Mouse (Mus musculus) lung, embryonic 16.5 days (tissue): ENCODE data around the gene Aldoart2. TPM values are rescaled to one million over a fixed set of nuclear protein-coding genes. Genes with fewer than 3 reads are reported as not detected.
"Not testable (repeated sequence)": the region's sequence is repeated elsewhere in the genome, so short reads cannot be mapped to it uniquely, and the experiment has no call there.

Experiments used
- ATAC-seq: fragments of 200-750 bp; cut with Nextera tagmentation; 2 replicates; pipeline ENCODE4 v1.8.0; 2017; ENCODE audit warnings: low read depth, mild to moderate bottlenecking, moderate library complexity
- H3K27ac ChIP-seq: fragments of 300-500 bp; sonication (generic); 2 replicates; pipeline ENCODE4 v1.5.1; 2014; ENCODE audit warnings: mild to moderate bottlenecking, control low read depth, low read length
- H3K27me3 ChIP-seq: fragments of 300-500 bp; sonication (generic); 2 replicates; pipeline ENCODE4 v1.6.1; 2014; ENCODE audit warnings: low read depth, low read length, mixed read lengths; ENCODE audit not compliant: control insufficient read depth, insufficient read depth
- H3K36me3 ChIP-seq: fragments of 300-500 bp; sonication (generic); 2 replicates; pipeline ENCODE4 v1.6.1; 2014; ENCODE audit warnings: low read length; ENCODE audit not compliant: control insufficient read depth, insufficient read depth
- H3K4me1 ChIP-seq: fragments of 300-500 bp; sonication (generic); replicated peaks from 2 replicates; pipeline ENCODE4 v1.6.1; 2014; ENCODE audit warnings: low read length, mixed read lengths; ENCODE audit not compliant: control insufficient read depth, insufficient read depth
- H3K4me2 ChIP-seq: fragments of 300-500 bp; sonication (generic); 2 replicates; pipeline ENCODE4 v1.6.1; 2014; ENCODE audit warnings: low read depth, low read length, control low read depth
- H3K4me3 ChIP-seq: fragments of 300-500 bp; sonication (generic); 2 replicates; pipeline ENCODE4 v1.5.1; 2014; ENCODE audit warnings: mild to moderate bottlenecking, low read length, control low read depth
- H3K9ac ChIP-seq: fragments of 300-500 bp; sonication (generic); 2 replicates; pipeline ENCODE4 v1.6.1; 2014; ENCODE audit warnings: low read length, control low read depth
- H3K9me3 ChIP-seq: fragments of 300-500 bp; sonication (generic); 2 replicates; pipeline ENCODE4 v1.6.1; 2016; ENCODE audit warnings: low read length; ENCODE audit not compliant: control insufficient read depth
- WGBS: fragments of 180-500 bp; shearing (Covaris S2); extraction: QIAGEN DNeasy Blood & Tissue Kit; methylation state at CpG from one replicate; pipeline ENCODE4 v1.1.7; 2014; 5-methylcytosine and 5-hydroxymethylcytosine counted together
- polyA plus RNA-seq: library from polyadenylated mRNA; unstranded; fragments of >200 nt; fragmentation: Nextera tagmentation; extraction: Ambion mirVana; gene quantifications from 2 replicates; pipeline ENCODE4 v1.2.1, GENCODE M21; 2015

Aldoart2 gene
- polyA plus RNA-seq, 1 experiment from 2014 or later, result not detected

DNA sequence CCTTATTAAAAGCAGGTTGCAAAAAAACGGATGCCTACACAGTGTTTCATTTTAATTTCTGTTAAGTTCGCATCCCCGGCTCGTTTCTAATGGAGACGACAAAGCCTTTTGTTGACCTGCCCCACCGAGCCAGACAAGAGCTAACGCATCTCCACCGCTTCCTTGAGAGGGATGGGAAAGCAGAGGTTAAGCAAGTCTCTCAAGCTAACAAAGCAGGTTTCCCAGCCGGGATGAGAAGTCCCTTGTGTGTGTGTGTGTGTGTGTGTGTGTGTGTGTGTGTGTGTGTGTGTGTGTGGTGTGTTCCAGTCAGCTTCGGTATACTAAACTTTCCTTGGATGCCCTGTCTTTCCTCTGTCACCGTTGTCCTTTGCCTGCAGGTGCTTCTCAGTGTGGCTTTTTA lies 6.1 kb downstream of the Aldoart2 start:
- Histone ChIP-seq H3K27ac (no peak overlapping the region), H3K36me3 (no peaks in the 10 kb centered on the region), H3K9me3 (no peaks in the 10 kb centered on the region), H3K4me1 (no peaks in the 10 kb centered on the region), H3K4me2 (no peak overlapping the region), H3K4me3 (no peak overlapping the region), H3K27me3 (no peaks in the 10 kb centered on the region), H3K9ac (no peak overlapping the region)
- ATAC-seq, result no peak
- 81% methylated on average over 11 of the region's 11 CpGs for WGBS

DNA sequence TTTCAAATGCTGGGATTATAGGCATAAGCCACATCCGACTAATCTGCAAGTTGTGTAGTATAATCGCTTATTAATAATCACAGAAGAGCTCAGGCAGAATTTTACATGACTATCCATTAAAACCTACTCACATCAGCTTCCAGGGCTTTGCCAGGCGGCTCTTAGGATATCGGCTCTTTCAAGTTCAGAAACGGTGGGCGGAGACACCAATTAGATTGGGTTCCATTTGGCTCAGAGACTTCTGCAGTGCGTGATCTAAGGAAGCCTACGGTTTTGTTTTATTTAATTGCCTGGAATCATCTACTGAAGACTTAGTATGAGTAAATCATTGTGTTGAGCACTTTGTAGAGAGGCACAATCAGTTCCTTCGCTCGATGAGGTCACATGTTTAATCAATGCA lies 6.6 kb downstream of the Aldoart2 start:
- H3K4me2 ChIP-seq, result no peak overlapping the region
- no peak overlapping the region for H3K9ac ChIP-seq
- H3K4me3 ChIP-seq, result no peak overlapping the region
- no peaks in the 10 kb centered on the region for H3K27me3 ChIP-seq
- H3K36me3 ChIP-seq, result no peaks in the 10 kb centered on the region
- 69% methylated on average over 10 of the region's 10 CpGs for WGBS
- H3K9me3 ChIP-seq, result no peaks in the 10 kb centered on the region
- ATAC-seq, result no peak
- H3K27ac ChIP-seq, result no peak overlapping the region
- no peaks in the 10 kb centered on the region for H3K4me1 ChIP-seq

DNA sequence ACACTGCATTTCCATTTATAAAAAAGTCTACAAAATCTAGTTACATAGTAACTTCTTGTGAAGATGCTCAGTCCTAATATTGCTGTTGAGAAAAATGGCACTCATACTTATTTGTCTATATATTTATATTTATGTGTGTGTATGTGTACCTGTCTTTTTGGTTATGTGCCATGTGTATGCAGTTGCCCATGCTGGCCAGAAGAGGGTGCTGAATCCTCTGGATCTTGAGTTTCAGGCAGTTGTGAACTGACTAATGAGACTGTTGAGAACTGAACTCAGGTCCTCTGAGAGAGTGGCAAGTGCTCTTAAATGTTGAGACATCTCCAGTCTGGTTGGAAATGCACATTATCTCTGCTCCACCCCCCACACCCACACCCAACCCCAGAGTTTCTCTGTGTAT lies 8.1 kb downstream of the Aldoart2 start:
- no peaks in the 10 kb centered on the region for H3K9me3 ChIP-seq
- H3K27ac ChIP-seq, result no peak overlapping the region
- no peaks in the 10 kb centered on the region for H3K27me3 ChIP-seq
- H3K4me1 ChIP-seq, result no peaks in the 10 kb centered on the region
- no peak overlapping the region for H3K4me2 ChIP-seq
- no peaks in the 10 kb centered on the region for H3K36me3 ChIP-seq
- H3K9ac ChIP-seq, result no peak overlapping the region
- H3K4me3 ChIP-seq, result no peak overlapping the region
- no peak for ATAC-seq

DNA sequence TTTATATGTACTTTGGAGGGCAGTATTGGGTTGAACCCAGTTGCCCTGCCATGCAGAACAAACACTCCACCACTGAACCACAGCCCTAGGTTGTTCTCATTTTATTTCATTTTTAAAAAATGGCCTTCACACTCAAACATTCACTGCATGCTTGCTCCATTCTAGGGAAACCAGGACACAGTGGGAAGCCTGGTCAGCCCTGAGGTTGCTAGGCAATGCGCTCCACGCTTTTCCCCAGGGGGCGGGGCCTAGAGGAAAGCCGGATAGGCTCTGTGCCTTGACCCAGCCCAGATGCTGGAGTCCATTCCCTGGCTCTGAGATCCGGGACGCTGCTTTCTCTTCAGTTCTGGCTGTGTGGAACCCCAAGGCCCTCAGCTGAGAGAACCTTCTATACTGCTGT lies 8.8 kb downstream of the Aldoart2 start:
- no peaks in the 10 kb centered on the region for H3K4me1 ChIP-seq
- 7% methylated on average over 6 of the region's 6 CpGs for WGBS
- no peaks in the 10 kb centered on the region for H3K9me3 ChIP-seq
- H3K4me2 ChIP-seq, result no peak overlapping the region
- no peaks in the 10 kb centered on the region for H3K27me3 ChIP-seq
- H3K36me3 ChIP-seq, result no peaks in the 10 kb centered on the region
- ATAC-seq, result peak; percentile 67; the same call in 1 of the 2 replicates
- no peak overlapping the region for H3K27ac ChIP-seq
- H3K9ac ChIP-seq, result no peak overlapping the region
- H3K4me3 ChIP-seq, result no peak overlapping the region

DNA sequence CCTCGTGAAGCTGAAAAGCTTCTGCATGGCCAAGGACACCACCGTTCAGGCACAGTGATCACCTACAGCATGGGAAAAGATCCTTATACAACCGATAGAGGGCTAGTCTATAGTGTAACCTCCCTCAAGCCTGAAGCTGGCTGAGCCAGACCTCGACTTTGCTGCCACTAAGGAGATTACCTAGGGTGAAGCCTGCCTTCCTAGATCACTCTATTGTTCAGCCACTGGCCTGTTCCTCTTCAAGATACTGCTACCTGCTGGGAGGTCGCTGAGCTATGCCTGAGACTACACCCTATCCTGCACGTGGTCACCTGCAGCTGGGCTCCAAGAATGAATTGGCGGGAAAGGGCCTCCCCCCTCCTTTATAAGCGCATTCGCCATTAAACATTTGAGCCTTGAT lies 21.9 kb downstream of the Aldoart2 start:
- not testable (repeated sequence) for H3K27me3 ChIP-seq, H3K4me1 ChIP-seq, H3K9me3 ChIP-seq, ATAC-seq, H3K4me2 ChIP-seq, H3K27ac ChIP-seq, H3K9ac ChIP-seq, H3K4me3 ChIP-seq, H3K36me3 ChIP-seq
- WGBS, result 54% methylated on average over 9 of the region's 9 CpGs

DNA sequence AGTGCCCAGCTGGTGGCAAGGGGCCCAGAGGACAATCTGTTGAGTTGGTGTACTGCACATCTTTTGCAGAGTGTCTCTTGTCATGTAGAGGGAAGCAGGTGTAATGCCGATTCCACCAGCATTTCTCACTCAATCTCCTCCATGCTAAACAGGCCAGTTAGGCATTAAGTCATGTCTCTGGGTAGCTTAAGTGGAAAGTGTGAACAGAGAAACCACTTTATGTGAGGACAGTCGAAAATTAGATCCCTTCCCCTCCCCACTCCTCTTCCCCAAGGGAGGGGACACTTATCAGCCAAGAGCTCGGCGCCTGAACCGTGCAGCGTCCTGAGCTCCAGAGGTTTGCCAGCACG lies 33.5 kb downstream of the Aldoart2 start:
- peaks cover 41% of the 10 kb centered on the region for H3K27me3 ChIP-seq
- peaks cover 17% of the 10 kb centered on the region for H3K4me1 ChIP-seq
- 5% methylated on average over 7 of the region's 7 CpGs for WGBS
- no peaks in the 10 kb centered on the region for H3K36me3 ChIP-seq
- ATAC-seq, result no peak
- no peaks in the 10 kb centered on the region for H3K9me3 ChIP-seq
- peak overlapping the region; percentile 71 for H3K4me2 ChIP-seq
- H3K4me3 ChIP-seq, result peak overlapping the region; percentile 48
- no peak overlapping the region for H3K27ac ChIP-seq
- H3K9ac ChIP-seq, result no peak overlapping the region

DNA sequence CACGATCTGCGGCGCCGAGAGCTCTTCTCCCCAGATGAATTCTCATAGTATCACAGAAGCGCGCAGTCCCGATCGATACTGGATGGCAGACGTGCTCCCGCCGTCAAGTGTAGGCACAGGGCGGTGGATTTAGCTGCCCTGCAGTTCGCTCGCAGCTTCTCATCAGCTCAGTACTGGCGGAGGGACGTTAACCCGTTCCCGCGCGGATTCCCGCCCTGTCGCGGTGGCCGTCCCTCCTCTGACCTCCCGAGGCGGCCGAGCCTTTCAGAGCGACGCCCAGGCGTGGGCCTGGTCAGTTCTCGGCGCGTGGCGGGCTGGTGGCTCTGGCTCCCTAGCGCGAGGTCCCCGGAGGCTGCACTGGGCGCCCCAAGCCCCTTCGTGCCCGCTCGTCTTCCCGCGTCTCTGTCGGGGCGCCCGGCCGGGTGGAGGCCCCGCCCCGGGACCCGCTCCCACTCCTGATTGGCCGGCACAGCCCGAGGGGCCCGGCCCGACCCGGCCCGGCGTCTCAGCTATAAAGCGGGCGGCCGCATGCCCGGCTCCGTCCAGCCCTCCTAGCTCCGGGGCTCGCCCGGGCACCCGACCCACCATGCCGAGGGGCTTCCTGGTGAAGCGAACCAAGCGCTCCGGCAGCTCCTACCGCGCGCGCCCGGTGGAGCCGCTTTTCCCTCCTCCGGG lies 34.0 kb downstream of the Aldoart2 start, which contains the start of gene Insm2:
Gene Insm2, plus strand, starts transcription at position 541 of the 675 bp plus-strand sequence.
- Histone ChIP-seq H3K4me3 (peak within 1 kb of the TSS; percentile 48), H3K36me3 (no peaks in the 10 kb centered on the region), H3K4me2 (peak within 1 kb of the TSS; percentile 71), H3K27ac (no peak within 1 kb of the TSS), H3K27me3 (peaks cover 41% of the 10 kb centered on the region), H3K4me1 (peaks cover 17% of the 10 kb centered on the region), H3K9ac (no peak within 1 kb of the TSS), H3K9me3 (no peaks in the 10 kb centered on the region)
- peak; percentile 69 for ATAC-seq
- WGBS, result under 1% methylated on average over 72 of the region's 77 CpGs

DNA sequence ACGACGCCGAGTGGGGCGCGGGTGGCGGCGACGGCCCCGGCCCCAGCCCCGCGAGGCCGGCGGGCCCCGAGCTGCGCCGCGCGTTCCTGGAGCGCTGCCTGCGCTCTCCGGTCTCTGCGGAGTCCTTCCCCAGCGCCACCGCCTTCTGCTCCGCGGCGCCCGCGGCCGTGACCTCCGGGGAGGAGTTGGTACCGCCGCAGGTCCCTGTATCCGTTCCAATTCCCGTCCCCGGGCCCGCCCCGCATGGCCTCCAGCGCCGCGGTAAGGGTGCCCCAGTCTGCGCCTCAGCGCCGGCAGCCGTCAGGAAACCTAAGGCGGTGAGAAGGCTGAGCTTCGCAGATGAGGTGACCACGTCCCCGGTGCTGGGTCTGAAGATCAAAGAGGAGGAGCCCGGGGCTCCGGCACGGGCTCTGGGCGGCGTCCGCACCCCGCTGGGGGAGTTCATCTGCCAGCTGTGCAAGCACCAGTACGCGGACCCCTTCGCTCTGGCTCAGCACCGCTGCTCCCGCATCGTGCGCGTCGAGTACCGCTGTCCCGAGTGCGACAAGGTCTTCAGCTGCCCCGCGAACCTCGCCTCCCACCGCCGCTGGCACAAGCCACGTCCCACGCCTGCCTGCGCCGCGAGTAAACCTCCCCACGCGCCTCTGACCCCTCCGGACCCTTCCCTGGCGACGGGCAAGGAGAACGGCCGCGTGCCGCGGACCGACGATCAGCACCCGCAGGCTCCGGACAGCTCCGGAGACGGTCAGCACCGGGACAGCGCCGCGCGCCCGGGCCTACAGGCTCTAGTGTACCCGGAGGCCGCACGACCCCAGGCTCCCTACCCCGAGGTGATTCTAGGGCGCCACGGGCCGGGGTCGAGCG lies 34.8 kb downstream of the Aldoart2 start:
- Histone ChIP-seq H3K4me2 (peak overlapping the region; percentile 71), H3K9me3 (no peaks in the 10 kb centered on the region), H3K9ac (no peak overlapping the region), H3K4me1 (peaks cover 17% of the 10 kb centered on the region), H3K27ac (no peak overlapping the region), H3K36me3 (no peaks in the 10 kb centered on the region), H3K4me3 (peak overlapping the region; percentile 48), H3K27me3 (peaks cover 41% of the 10 kb centered on the region)
- peak; percentile 94 for ATAC-seq
- WGBS, result under 1% methylated on average over 106 of the region's 109 CpGs

DNA sequence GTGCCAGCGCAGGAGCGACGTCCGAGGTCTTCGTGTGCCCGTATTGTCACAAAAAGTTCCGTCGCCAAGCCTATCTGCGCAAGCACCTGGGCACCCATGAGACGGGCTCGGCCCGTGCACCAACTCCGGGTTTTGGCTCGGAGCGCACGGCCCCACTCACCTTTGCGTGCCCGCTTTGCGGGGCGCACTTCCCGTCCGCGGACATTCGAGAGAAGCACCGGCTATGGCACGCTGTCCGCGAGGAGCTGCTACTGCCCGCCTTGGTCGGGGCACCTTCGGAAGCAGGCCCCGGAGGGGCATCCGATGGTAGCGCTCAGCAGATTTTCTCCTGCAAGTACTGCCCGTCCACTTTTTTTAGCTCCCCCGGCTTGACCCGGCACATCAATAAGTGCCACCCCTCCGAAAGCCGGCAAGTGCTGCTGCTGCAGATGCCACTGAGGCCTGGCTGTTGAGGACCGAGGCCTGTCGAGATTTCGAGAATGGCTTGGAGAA lies 35.5 kb downstream of the Aldoart2 start:
- Histone ChIP-seq H3K4me2 (peak overlapping the region; percentile 71; the same call in 1 of the 2 replicates), H3K9me3 (no peaks in the 10 kb centered on the region), H3K4me1 (peaks cover 17% of the 10 kb centered on the region), H3K9ac (no peak overlapping the region), H3K27me3 (peaks cover 41% of the 10 kb centered on the region), H3K27ac (no peak overlapping the region), H3K36me3 (no peaks in the 10 kb centered on the region), H3K4me3 (peak overlapping the region; percentile 25; the same call in 1 of the 2 replicates)
- WGBS, result 4% methylated on average over 42 of the region's 42 CpGs
- peak; percentile 30 for ATAC-seq
